Mouse (Mus musculus) heart, postnatal 10 days (tissue): ENCODE data around the gene Sf3b3. TPM values are rescaled to one million over a fixed set of nuclear protein-coding genes. Genes with fewer than 3 reads are reported as not detected.

Experiments
- DNase-seq, 2 experiments: peaks; one replicate each; pipeline ENCODE4 v3.0.0; 2021
- intact Hi-C: fragments of 180-260 bp; cut with DNase I; formaldehyde crosslinking; loops from one replicate; pipeline ENCODE4 v1.15.1; 2025
- total RNA-seq, 2 experiments: library from RNA; stranded (reverse); gene quantifications; 2 replicates each; pipeline ENCODE4 v1.2.3; 2021

The Sf3b3 gene
- total RNA-seq, 2 experiments from 2014 or later: 52.2 to 57.0 TPM

- intact Hi-C loops: no loop called here
- no peak for DNase-seq
Observed at GRCm38 (mm10) chr8:110847645-110848495, 1.3 kb upstream of the Sf3b3 start.

- intact Hi-C loops: no loop called here
- no peak for DNase-seq
Observed at GRCm38 (mm10) chr8:110847171-110847549, 573 bp upstream of the Sf3b3 start.

GRCm38 (mm10) chr8:110845821-110846404 is 674 bp downstream of the Sf3b3 start:
- intact Hi-C loops: no loop called here
- DNase-seq: no peak

GRCm38 (mm10) chr8:110844941-110845340 is 1.6 kb downstream of the Sf3b3 start:
- intact Hi-C loops: loop anchor here (5.0 kb wide), 1 partner anchor 93 kb away; no protein-coding TSS in a partner anchor
- DNase-seq: no peak

GRCm38 (mm10) chr8:110843207-110843606 is 3.4 kb downstream of the Sf3b3 start:
- DNase-seq: no peak
- intact Hi-C loops: loop anchor here (5.0 kb wide), 1 partner anchor 91 kb away; no protein-coding TSS in a partner anchor

- intact Hi-C loops: loop anchor here (5.0 kb wide), 1 partner anchor 90 kb away; no protein-coding TSS in a partner anchor
- no peak for DNase-seq
Observed at GRCm38 (mm10) chr8:110842012-110842574, 4.5 kb downstream of the Sf3b3 start.

- intact Hi-C loops: no loop called here
- no peak for DNase-seq
Observed at GRCm38 (mm10) chr8:110831956-110832355, 14.6 kb downstream of the Sf3b3 start.

GRCm38 (mm10) chr8:110828511-110828910 is 18.1 kb downstream of the Sf3b3 start:
- no peak for DNase-seq

GRCm38 (mm10) chr8:110824861-110825260 is 21.7 kb downstream of the Sf3b3 start:
- intact Hi-C loops: loop anchor here (2.0 to 10.0 kb wide), 2 partner anchors 16 to 180 kb away; no protein-coding TSS in a partner anchor
- no peak for DNase-seq

More at GRCm38 (mm10) chr8:110828511-110828910, 18.1 kb downstream of the Sf3b3 start:
- intact Hi-C loops: loop anchor here (10.0 kb wide), 1 partner anchor 184 kb away; no protein-coding TSS in a partner anchor

GRCm38 (mm10) chr8:110821960-110822359 is 24.6 kb downstream of the Sf3b3 start:
- DNase-seq: no peak
- intact Hi-C loops: loop anchor here (10.0 kb wide), 1 partner anchor 177 kb away; no protein-coding TSS in a partner anchor

- peak in 1 of 2 experiments; percentile 29 for DNase-seq
- intact Hi-C loops: loop anchor here (10.0 kb wide), 1 partner anchor 175 kb away; no protein-coding TSS in a partner anchor
Observed at GRCm38 (mm10) chr8:110820257-110820656, 26.3 kb downstream of the Sf3b3 start.

- DNase-seq: no peak
- intact Hi-C loops: no loop called here
Observed at GRCm38 (mm10) chr8:110818593-110818992, 28.0 kb downstream of the Sf3b3 start.

GRCm38 (mm10) chr8:110816990-110817389 is 29.6 kb downstream of the Sf3b3 start:
- intact Hi-C loops: no loop called here
- DNase-seq: no peak

- DNase-seq: no peak
- intact Hi-C loops: no loop called here
Observed at GRCm38 (mm10) chr8:110815308-110815707, 31.3 kb downstream of the Sf3b3 start.

- no peak for DNase-seq
- intact Hi-C loops: no loop called here
Observed at GRCm38 (mm10) chr8:110813081-110813812, 33.3 kb downstream of the Sf3b3 start.

- no peak for DNase-seq
- intact Hi-C loops: no loop called here
Observed at GRCm38 (mm10) chr8:110812349-110813080, 34.1 kb downstream of the Sf3b3 start.

GRCm38 (mm10) chr8:110811793-110812192 is 34.8 kb downstream of the Sf3b3 start:
- DNase-seq: no peak
- intact Hi-C loops: no loop called here

GRCm38 (mm10) chr8:110811116-110811515 is 35.5 kb downstream of the Sf3b3 start:
- intact Hi-C loops: no loop called here
- DNase-seq: no peak

GRCm38 (mm10) chr8:110810481-110811065 is 36.0 kb downstream of the Sf3b3 start:
- intact Hi-C loops: no loop called here
- DNase-seq: no peak
